Mouse (Mus musculus) liver, embryonic 14.5 days (tissue): ENCODE measurements at regions not wholly inside any gene's neighbourhood (a gene's known extent, or its start where the extent isn't known, plus 50 kb on each side); places are given as distances from the start of the nearest gene placed in this dataset.

Source experiments
- ATAC-seq: fragments of 200-750 bp; cut with Nextera tagmentation; 2 replicates; pipeline ENCODE4 v1.8.0; 2017; ENCODE audit warnings: moderate number of reproducible peaks, mild to moderate bottlenecking, moderate library complexity; ENCODE audit not compliant: insufficient read depth
- DNase-seq, 3 experiments: peaks; one replicate each; pipeline ENCODE4 v3.0.0-alpha.2; 2012 to 2013; ENCODE audit warnings: low read depth in 3 of 3, low spot score in 3 of 3
- H3K27ac ChIP-seq: fragments of 300-500 bp; sonication (generic); 2 replicates; pipeline ENCODE4 v1.5.1; 2014; ENCODE audit warnings: moderate library complexity, mild to moderate bottlenecking, control low read depth, inconsistent platforms
- H3K27me3 ChIP-seq: fragments of 300-500 bp; sonication (generic); 2 replicates; pipeline ENCODE4 v1.6.1; 2014; ENCODE audit warnings: mild to moderate bottlenecking, low read length, moderate library complexity; ENCODE audit not compliant: control insufficient read depth, insufficient read depth
- H3K36me3 ChIP-seq: fragments of 300-500 bp; sonication (generic); replicated peaks from 2 replicates; pipeline ENCODE4 v1.6.1; 2014; ENCODE audit warnings: low read depth; ENCODE audit not compliant: control insufficient read depth, insufficient read depth
- H3K4me1 ChIP-seq, 2 experiments: fragments of 200-500 bp in 1 of 2; fragments of 300-500 bp in 1 of 2; sonication (generic) in 1 of 2; replicated peaks; 2 replicates each; pipeline ENCODE4 v1.6.1; 2012 to 2014; ENCODE audit warnings: antibody characterized with exemption in 1 of 2, inconsistent platforms in 1 of 2, low read length in 1 of 2; ENCODE audit not compliant: control insufficient read depth in 2 of 2, insufficient read depth in 2 of 2
- H3K4me2 ChIP-seq: fragments of 300-500 bp; sonication (generic); 2 replicates; pipeline ENCODE4 v1.6.1; 2014; ENCODE audit warnings: low read depth, mild to moderate bottlenecking, control low read depth, moderate library complexity
- H3K4me3 ChIP-seq, 2 experiments: fragments of 200-500 bp in 1 of 2; fragments of 300-500 bp in 1 of 2; sonication (generic) in 1 of 2; 2 replicates each; pipeline ENCODE4 v1.5.1; 2012 to 2014; ENCODE audit warnings: low read depth in 2 of 2, low read length in 2 of 2, mild to moderate bottlenecking in 2 of 2, control low read depth in 1 of 2, inconsistent platforms in 1 of 2, moderate library complexity in 1 of 2; ENCODE audit not compliant: insufficient read depth in 1 of 2
- H3K9ac ChIP-seq: fragments of 300-500 bp; sonication (generic); replicated peaks from 2 replicates; pipeline ENCODE4 v1.6.1; 2014; ENCODE audit warnings: mild to moderate bottlenecking, control low read depth, moderate library complexity
- H3K9me3 ChIP-seq: fragments of 300-500 bp; sonication (generic); 2 replicates; pipeline ENCODE4 v1.6.1; 2016; ENCODE audit warnings: low read length, mixed read lengths; ENCODE audit not compliant: control insufficient read depth
- CTCF ChIP-seq: IDR thresholded peaks from 2 replicates; pipeline ENCODE4 v1.5.1; 2016; ENCODE audit warnings: antibody characterized with exemption, low read depth, control low read depth
- EP300 ChIP-seq: IDR thresholded peaks from 2 replicates; pipeline ENCODE4 v1.6.1; 2016; ENCODE audit warnings: antibody characterized with exemption, low read depth
- WGBS: fragments of 180-500 bp; shearing (Covaris S2); extraction: QIAGEN DNeasy Blood & Tissue Kit; methylation state at CpG from one replicate; pipeline ENCODE4 v1.1.7; 2014; ENCODE audit not compliant: insufficient replicate concordance; 5-methylcytosine and 5-hydroxymethylcytosine counted together

- no peaks in the 10 kb centered on the region for H3K27me3 ChIP-seq
- WGBS = 47% methylated on average over 3 of the region's 3 CpGs
- no peak for DNase-seq
- no peak for ATAC-seq
- H3K27ac ChIP-seq = no peak overlapping the region
- H3K9ac ChIP-seq = no peak overlapping the region
- H3K9me3 ChIP-seq = no peaks in the 10 kb centered on the region
- no peak overlapping the region for H3K4me3 ChIP-seq
- no peak for TF ChIP-seq CTCF
- no peak for TF ChIP-seq EP300
- no peak overlapping the region for H3K4me2 ChIP-seq
- H3K4me1 ChIP-seq = no peaks in the 10 kb centered on the region
- H3K36me3 ChIP-seq = no peaks in the 10 kb centered on the region
Measured at GRCm38 (mm10) chr14:104688440-104688839, 166.0 kb upstream of the Rnf219 start.

- ATAC-seq (no peak), DNase-seq (no peak)
- WGBS = 40% methylated on average over 7 of the region's 7 CpGs
- Histone ChIP-seq H3K27ac (no peak overlapping the region), H3K4me3 (no peak overlapping the region), H3K4me2 (no peak overlapping the region), H3K9ac (no peak overlapping the region), H3K9me3 (no peaks in the 10 kb centered on the region), H3K27me3 (no peaks in the 10 kb centered on the region), H3K4me1 (no peaks in the 10 kb centered on the region), H3K36me3 (no peaks in the 10 kb centered on the region)
- TF ChIP-seq EP300 = no peak
- TF ChIP-seq CTCF = no peak
Measured at GRCm38 (mm10) chr14:104676810-104677209, 154.4 kb upstream of the Rnf219 start.

- Histone ChIP-seq H3K9ac (no peak overlapping the region), H3K4me1 (no peaks in the 10 kb centered on the region), H3K27me3 (no peaks in the 10 kb centered on the region), H3K36me3 (no peaks in the 10 kb centered on the region), H3K4me3 (no peak overlapping the region), H3K27ac (no peak overlapping the region), H3K9me3 (no peaks in the 10 kb centered on the region), H3K4me2 (no peak overlapping the region)
- no peak for DNase-seq
- WGBS = 33% methylated on average over 1 of the region's 1 CpGs
- TF ChIP-seq EP300 = no peak
- no peak for TF ChIP-seq CTCF
- no peak for ATAC-seq
Measured at GRCm38 (mm10) chr14:104661696-104662095, 139.3 kb upstream of the Rnf219 start.

DNA sequence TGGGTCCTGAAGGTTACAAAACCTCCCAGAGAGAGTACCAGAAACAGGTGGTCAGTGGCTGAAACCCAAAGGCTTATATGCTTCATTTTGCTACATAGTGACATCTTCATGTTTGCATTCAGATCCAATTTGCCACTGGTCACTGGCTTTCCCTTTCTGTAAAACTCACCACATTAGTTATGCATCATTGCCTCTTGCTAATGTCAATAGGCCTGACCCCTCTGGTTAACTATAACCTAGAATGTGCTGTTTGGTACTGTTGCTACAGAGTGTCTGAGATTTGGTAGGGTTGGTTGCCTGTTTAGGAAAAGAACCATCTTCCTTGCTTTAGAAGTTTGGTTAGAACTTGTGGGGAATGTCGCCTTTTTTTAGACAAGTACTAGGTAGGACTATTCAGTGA, 136.3 kb upstream of the Rnf219 start:
- H3K27ac ChIP-seq = no peak overlapping the region
- no peak overlapping the region for H3K9ac ChIP-seq
- ATAC-seq (no peak), DNase-seq (no peak)
- no peak for TF ChIP-seq CTCF
- no peak for TF ChIP-seq EP300
- H3K27me3 ChIP-seq = no peaks in the 10 kb centered on the region
- 37% methylated on average over 1 of the region's 1 CpGs for WGBS
- H3K4me1 ChIP-seq = no peaks in the 10 kb centered on the region
- H3K36me3 ChIP-seq = no peaks in the 10 kb centered on the region
- no peak overlapping the region for H3K4me2 ChIP-seq
- H3K4me3 ChIP-seq = no peak overlapping the region
- H3K9me3 ChIP-seq = no peaks in the 10 kb centered on the region

DNA sequence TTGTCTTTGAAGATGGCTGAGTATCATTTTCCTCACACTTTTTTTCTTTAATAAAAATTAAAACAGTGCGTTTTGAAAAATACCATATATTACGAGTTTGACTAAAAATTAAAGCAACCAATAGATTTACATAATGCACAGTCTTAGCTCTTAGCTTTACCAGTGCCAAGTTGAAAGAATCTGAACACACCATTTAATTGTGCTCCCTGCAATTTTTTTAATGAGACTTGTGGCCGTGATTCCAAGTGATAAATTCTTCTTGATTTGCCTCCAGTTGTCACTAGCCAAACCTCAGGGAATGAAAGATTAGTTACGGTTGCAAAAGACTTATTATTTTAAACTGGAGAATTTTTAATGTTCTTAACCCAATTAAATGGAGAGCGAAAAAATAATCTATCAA, 127.5 kb upstream of the Rnf219 start:
- DNase-seq (no peak), ATAC-seq (no peak)
- Histone ChIP-seq H3K9ac (no peak overlapping the region), H3K9me3 (no peaks in the 10 kb centered on the region), H3K27me3 (no peaks in the 10 kb centered on the region), H3K4me3 (no peak overlapping the region), H3K36me3 (no peaks in the 10 kb centered on the region), H3K4me1 (no peaks in the 10 kb centered on the region), H3K4me2 (no peak overlapping the region), H3K27ac (no peak overlapping the region)
- TF ChIP-seq CTCF = no peak
- TF ChIP-seq EP300 = no peak
- WGBS = 60% methylated on average over 5 of the region's 5 CpGs
